Mouse (Mus musculus): ENCODE measurements around the gene Mdga2.
A peak's percentile ranks its signal among the peaks of the same experiment; 100 is the strongest.

The Mdga2 gene

DNA sequence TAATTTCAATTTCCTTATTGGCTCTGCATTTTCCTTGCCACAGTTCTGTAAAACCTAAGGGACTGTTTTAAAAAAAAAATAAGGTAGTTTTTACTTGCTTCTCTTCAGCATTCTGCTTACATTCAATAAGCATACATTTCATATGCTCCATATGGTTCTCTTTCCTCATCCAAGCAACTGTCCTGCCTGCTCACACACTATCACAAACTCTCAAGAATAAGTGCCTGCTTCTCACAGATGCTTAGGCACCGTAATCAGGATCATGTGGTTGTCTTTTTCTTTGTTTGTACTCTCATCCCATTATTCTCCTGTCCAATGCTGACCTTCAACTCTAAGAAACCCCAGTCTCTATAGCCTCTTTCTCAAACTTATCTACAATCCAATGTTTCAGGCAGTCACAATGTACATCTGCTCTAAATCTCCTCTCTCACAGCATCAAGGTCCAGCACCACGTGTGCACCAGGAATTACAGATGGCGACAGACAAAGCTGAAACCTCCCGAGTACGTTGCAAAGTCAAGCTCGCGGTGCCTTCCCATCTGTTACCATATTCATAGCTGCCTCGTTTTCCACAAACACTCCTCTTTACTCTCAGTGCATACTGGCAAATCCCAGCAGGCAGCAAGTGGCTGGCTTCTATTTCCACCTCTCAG is 177.1 kb downstream of the Mdga2 start:
- peak; percentile 8 for DNase-seq

DNA sequence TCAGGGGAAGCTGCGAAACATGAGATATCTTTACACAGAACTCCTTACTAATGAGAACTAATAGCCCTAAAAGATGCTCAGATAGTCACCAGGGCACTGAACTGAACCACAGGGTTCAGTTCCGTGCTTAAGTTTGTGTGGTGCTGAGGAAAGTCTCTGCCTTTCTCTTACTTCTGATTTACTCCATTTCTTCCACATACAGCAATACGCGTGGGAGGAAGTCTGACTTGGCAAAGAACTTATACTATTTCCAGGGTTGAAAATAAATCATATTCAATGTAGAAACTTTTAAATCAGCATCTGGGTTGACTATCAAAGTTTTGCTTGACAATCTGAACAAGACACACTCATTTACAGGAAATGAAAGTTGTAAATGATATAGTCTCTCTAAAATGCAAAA is 180.5 kb downstream of the Mdga2 start:
- DNase-seq = no peak

DNA sequence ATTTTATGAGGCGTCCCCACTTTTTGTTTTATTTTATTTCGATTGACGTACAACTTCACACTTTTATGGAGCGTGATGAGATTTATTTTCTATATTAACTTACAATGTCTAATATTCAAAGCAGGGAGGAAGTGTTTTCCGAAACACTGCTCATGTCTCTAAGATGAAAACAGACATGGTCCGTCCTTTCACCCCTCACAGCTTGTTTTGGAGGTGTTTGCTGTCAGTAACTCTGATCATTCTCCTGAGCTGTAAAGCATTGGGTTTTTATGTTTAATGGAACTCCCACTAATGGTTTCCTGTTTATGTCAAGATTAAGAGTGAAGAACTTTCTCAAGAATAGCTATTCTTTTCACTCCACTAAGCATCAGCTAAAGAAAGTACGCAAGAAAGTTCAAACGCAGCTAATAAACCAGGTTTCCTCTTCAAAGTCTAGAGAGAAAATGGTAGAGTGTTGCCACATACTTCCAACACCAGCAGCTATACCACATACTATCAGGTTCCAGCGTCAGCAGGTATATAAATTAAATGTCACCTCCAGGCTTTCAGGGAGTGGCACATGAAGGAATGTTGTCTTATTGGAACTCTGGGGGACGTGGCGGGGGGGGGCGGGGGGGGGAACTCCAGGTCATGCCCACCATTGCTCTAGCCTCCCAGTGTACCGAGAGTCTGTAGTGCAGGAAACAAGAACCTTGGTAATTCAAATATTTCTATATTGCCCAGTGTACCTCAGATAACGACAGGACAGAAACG is 186.7 kb downstream of the Mdga2 start:
- no peak for DNase-seq

DNA sequence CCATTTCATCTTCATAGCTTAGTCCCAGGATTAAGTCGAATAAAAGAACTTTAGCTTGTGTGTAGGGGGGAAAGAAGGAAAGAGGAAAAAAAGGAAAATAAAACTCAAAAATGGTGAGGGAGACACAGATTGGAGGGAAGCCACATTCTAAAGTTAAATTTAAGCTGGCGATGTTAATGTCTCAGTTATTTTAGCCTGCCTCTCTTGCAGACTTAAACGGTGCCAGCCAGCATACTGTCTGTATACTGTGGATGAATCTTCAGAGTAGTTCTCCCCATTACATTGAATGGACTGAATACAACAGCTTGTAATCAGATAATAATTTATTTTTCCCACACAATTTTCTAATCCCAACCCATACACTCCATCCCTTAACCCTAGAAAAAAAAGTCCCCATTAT is 205.2 kb downstream of the Mdga2 start:
- no peak for DNase-seq

DNA sequence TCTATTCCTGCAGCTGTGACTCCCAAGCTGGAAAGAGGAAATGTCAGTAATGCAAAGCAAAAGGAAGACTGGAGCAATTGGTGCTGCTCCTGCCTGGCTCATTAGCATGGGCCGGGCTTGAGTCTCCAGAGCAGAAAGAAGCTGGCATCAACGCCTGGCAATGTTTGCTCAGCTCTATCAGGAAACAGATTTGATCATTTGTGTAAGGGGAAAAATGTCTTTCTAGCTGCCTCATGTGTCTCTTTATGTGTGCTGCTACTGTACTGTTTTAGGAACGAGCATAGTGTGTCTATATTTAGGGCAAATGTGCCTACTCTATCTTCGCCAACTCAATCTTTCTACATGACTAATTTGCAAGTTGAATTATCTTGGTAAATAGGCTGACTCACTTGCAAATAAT is 211.0 kb downstream of the Mdga2 start:
- peak; percentile 8 for DNase-seq

DNA sequence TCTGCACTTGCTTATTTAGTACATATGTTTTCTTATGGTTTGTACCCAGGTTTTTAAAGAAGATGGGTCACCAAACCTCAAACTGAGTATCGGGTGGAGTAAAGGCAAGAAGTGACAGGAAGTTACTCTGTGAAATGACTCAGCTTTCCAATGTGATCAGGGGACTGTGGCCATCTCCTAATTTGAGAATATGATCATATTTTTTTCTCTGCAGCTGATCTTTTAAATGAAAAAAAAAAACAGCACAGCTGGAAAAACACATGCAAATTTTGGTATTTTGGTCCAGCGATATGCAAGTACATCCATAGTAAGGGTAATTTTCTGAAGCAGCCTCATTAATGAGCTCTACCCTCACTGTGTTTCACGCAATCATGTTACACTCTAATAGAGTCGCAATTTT is 212.0 kb downstream of the Mdga2 start:
- no peak for DNase-seq

DNA sequence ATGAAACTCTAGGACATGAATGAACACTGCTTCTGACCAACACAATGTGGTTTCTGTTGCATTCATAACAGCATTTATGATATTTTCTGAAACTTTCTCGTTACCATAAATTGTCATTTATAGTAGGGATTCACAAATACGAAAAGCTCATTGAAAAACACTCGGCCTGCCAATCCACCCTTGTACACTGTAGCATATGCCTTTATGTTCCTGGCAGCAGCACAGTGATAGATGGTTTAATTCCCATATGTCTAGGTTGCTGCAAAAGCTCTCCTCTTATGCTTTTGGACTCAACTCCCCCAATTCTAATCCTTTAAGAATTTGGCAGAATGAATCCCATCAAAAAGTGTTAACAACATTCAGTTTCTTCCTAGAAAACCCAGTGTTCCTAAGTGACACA is 213.2 kb downstream of the Mdga2 start:
- DNase-seq = no peak

DNA sequence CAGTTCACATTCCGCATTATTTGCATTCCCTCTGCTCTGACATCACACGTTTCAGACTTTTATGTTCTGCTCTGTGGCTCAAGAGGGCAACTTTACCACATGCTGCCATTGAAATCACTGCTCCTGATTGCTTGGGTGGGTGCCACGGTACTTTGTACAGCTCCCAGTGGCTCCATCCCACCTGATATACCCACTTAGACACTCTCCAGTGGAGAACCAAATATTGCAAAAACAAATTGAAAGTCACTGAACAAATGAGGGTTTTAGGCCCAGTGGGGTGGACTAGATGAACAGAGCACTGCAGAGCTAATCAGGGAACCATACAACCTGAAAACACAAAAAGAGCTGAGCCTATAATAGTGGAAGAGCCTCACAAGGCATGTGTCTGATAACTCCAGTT is 268.2 kb downstream of the Mdga2 start:
- DNase-seq = no peak

DNA sequence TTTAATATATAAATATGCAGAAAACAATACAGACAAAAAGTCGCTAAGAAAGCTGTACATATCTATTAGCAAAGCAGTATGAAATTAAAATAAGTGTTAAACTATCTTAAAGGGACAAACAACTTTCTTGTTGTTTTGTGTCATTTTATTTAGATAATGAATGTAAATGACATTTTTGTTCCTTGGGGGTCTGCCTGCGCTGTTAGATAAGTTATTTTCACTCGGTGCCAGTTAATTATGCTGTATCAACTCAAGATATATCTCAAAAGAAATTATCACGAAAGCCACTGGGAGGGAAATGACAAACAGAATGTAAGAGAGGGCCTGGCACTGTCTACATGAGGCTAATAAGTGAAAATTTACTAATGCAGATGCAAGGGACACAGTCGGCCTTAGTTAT is 306.6 kb downstream of the Mdga2 start:
- DNase-seq = no peak

DNA sequence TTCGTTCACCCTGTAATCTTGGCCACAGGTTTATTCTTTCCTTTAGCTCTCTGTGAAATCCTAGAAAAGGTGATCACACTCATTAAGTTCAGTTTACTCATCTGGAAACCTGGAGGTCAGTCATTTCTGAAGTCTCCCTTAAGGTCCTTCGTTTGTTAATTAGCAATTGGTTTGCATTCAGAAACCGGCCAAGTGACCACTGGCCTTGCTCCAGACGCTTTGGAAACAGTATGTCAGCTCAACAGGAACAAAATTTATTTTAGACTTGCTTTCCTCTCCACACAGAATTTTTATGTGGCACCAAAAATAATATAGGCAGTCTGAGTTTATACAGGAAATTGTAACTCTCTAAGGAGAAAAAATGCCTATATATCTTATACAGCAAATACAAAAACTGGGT is 323.0 kb downstream of the Mdga2 start:
- DNase-seq = no peak

DNA sequence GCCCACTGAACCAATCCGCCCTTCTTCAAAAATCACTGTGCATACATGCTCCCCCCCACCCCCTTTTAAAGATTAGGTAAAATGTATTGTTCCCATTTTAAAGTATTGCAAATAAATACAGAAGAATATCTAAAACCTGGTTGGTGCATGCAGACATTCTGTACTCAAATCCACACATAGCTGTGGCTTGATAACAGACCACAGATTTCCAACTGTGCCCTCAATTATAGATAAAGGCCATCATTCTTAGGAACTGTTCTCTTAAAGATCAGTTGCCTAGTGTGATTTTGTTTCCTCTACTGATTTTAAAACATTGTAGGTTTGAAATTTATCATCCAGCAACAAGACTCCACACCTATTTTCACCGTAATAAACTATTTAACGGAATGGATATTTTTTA is 325.6 kb downstream of the Mdga2 start:
- no peak for DNase-seq

DNA sequence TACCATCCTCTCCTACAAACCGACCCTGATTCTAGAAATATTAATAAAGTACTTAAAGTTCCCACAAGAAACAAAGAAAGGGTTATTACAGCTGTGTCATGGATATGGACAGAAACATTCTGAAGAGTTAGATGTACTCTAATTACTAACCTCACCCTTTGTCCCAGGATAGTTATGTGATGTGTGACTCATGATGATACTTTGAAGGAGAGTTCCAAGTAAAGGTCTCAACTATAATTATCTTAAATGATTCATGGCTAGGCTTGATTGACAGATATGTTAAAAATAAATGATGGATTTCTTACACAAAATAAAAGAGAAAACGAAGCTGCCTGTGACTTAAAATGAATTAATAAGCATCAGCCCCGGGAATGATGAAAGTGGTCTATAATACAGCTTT is 332.1 kb downstream of the Mdga2 start:
- DNase-seq = no peak

DNA sequence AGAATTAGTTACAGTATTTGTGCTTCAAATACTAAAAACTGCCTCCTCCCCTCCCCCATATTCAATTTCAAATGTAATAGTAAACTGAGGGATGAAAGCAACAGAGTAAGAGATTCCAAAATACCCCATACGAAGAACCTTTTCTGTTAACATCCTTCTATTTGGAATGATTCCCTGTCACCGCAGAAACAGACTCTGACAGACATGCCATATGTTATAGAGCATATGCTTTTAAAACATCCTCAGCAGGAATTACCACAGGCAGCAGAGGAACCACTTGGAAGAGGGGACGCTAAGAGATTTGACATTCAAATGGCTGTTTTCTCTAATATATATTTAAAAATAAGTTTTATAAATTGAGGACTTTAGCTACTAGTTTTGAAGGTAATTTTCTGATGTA is 333.1 kb downstream of the Mdga2 start:
- no peak for DNase-seq

DNA sequence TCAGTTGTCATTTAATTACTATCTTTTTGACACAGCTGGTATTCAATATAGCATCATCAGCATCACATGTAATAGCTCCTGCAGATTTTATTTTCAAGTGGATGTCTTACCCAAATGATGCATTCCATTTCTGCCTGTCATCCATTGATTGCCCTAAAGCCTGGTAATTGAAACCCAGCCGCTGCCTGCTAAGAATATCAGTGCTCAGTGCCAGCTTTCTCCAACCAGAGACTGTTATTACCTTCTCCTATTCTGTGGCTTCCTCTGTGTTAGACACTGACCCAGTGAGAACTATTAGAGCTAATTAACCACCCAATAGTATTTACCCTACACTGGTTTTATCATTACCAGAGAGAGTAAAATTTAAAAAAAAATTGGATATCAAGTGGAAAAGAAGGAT is 333.7 kb downstream of the Mdga2 start:
- no peak for DNase-seq

DNA sequence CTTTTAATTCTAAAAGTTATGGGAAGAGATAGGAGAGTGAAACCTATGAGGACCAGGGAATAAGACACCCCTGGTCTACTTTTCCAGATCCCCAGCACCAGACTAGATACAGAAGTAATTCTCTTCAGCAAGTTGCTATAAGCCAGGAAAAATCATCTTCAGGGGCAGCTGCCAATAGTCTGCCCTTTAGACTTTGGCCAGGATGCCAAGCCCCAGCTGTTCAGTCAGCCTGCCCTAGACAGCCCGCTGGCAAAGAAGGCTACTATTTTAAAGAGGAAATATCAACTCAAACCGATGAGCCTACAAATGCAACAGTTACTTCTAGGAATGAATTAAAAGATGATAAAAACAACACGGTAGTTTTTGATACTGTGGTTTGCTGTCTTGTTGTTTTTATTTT is 356.1 kb downstream of the Mdga2 start:
- no peak for DNase-seq

DNA sequence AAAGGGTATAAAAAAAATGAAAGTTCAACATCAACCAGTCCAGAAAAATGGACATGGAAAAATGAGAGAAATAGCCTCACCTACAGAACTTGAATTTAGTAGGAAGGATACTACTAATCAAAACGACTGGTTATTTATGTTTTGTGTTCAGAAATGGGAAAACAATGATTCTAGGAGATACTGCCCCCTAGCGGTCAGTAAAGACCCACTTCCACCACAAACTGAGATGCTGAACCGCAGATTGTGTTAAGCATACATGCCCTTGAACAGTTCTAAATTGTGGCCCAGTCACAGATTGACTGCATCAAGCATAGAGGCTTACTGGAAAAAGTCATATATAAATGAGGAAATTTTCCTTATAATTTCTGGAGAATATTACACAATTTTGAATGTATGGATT is 369.2 kb downstream of the Mdga2 start:
- DNase-seq = peak; percentile 32

DNA sequence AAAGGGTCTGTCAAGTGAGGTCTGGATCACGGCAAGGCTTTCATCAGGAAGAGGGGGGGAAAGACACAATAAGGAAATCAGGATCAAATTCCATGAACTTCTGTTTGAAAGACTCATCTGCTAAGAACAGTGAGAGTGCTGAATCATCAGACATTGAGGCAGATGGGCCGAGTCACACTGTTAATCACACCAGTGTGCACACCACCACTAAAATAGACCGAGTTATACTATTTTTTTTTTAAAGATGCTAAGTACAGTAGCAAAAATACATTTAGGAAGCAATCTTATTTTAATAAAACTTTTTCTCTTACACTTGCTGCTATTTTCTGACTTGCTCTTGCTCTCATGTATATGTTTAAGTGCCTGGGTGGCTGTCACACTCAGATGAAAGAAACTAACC is 382.0 kb downstream of the Mdga2 start:
- DNase-seq = peak; percentile 3

DNA sequence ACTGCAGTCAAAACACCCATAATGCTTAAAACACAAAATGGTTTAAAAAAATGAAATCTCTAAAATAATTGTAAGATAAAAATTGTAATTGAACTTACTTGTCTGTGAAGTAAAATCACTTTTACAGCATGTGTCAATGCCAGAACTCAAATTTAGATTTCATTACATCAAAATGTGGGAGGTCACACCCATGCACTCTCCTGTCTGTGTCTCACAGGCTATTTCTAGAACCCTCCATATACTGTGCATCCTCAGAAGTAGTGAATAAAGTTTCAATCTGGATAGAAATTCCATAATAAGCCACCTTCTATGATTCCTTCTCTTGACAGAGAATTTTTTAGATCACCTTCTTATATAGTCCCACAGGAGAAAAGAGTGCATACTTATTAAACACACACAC is 466.7 kb downstream of the Mdga2 start:
- DNase-seq = no peak

DNA sequence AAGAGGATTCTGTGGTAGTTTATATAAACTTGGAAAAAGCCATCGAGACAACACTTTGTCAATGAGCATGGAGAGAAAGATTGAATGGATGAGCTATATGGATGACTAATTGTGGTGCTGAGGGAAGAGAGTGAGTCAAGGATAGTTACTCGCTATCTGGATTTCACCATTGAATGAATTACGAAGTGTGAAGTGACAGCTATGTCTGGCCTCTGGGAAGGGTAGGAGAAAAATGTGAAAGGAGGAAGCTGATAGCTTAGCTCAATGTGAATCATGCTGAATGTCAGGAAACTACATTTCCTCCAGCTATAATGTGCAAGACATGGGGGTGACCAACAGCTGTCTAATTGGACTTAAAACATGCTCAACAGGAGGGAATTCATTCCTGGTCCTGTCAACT is 487.8 kb downstream of the Mdga2 start:
- peak; percentile 24 for DNase-seq

DNA sequence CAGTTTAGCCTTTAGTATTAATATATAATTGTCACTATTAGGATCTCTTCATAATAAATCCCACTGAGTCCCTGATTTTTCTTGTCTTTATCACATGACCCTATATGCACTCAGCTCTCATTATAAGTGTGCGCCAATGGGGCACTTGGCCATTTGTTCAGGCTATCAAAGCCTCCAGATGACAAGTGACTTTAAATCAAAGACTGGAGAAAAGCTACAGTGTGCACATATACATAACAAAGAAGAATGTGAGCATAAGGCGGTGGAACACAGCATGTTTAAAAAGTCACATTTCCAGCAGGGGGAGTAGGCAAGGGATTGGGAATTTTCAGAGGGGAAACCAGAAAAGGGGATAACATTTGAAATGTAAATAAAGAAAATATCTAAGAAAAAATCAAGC is 497.9 kb downstream of the Mdga2 start:
- no peak for DNase-seq

DNA sequence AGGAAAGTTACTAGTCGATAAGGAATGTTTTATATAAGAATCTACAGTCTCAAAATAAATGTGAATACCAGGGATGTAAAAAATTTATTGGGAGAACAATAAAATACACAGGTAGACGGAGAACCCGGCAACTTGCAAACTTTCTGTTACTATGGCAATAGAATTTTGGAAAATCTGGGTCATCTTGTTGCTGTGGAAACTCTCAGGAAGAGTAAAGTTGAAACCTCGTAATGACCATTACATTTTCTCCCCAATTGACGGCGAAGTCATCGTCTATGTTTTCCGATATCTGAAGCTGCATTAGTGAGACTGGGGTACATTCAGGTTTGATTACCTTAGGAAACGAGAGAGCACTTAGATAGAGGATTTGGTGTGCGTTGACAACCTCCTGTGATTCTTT is 514.0 kb downstream of the Mdga2 start:
- DNase-seq = no peak

DNA sequence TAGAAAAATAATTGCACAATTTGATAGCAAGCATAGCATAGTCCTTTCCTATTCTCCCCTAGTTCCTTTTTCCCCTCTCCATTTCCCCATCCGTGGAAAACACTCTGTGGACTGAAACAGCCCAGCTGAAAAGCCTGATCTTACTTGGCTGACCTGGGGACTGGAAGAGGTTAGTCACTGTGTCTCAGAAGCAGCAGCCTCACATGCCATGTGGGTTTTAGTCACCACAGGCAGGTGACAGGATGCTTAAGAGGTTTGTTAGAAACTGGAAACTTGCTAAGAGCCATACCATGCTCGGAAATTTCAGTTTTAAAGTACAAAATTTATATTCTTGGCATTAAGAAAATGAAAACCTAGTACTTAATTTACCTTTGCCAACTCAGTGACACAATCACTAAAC is 514.9 kb downstream of the Mdga2 start:
- no peak for DNase-seq

DNA sequence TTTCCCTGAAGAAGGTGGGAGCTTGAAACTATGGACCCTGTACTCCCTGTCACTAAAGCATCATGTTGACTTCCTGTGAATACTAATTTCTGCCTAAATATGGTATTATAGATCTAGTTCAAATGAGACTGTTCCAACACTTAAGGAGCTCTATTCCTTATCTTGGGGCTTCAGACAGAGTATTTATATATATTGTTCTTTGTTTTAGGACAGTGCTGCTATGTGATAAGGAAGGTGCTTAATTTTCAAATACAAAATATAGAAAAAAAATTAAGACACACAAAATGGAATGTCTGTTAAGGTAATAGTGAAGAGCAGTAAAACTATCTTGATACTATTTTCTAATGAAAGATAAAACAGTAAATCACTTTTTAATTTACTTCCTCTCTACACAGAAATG is 517.3 kb downstream of the Mdga2 start:
- DNase-seq = no peak

DNA sequence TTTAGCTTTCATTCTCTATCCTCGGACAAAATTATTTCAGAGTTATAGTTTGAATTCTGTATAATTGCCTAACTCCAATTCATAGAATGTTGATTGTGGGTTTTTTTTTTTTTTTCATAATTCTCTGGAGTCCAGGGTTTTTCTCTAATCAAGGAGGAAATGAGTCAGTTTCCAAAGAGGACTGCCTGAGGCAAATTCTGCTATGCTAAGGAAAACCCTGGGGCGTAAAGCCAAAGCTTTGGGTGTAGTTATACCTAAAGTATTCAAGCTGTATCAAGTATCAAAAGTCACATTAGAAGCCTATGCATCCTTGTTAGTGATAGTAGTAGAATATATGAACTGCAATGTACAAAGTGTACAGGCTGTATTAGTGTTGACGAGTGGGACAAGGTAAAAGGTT is 519.6 kb downstream of the Mdga2 start:
- DNase-seq = no peak

DNA sequence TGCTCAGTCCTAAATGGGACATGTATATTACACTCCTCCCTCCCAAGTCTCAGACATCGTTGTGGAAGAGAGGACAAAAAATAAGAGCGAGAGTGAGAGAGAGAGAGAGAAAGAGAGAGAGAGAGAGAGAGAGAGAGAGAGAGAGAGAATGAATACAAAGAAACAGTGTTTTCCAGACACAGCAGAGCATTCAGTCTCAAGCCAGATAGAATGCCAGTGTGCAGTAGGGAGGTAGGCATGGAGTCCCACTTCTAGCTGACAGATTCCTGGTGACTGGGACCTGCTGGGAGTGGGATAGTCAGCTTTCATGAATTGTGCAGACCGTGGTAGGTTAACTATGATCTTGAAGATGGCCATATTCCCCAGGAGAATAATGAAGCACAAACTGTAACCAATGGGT is 542.8 kb downstream of the Mdga2 start:
- no peak for DNase-seq
